Mouse (Mus musculus) forebrain, embryonic 12.5 days (tissue): ENCODE measurements at regions not wholly inside any gene's neighbourhood (a gene's known extent, or its start where the extent isn't known, plus 50 kb on each side); places are given as distances from the start of the nearest gene placed in this dataset.
A peak's percentile ranks its signal among the peaks of the same experiment; 100 is the strongest.

ENCODE experiments used
- ATAC-seq: fragments of 200-750 bp; cut with Nextera tagmentation; 2 replicates; pipeline ENCODE4 v1.8.0; 2017; ENCODE audit warnings: moderate TSS enrichment; ENCODE audit not compliant: low FRiP score
- H3K27ac ChIP-seq: fragments of 300-500 bp; sonication (generic); 2 replicates; pipeline ENCODE4 v1.5.1; 2016; ENCODE audit warnings: mild to moderate bottlenecking
- H3K27me3 ChIP-seq: fragments of 300-500 bp; sonication (generic); 2 replicates; pipeline ENCODE4 v1.6.1; 2016; ENCODE audit warnings: mild to moderate bottlenecking
- H3K36me3 ChIP-seq: fragments of 300-500 bp; sonication (generic); replicated peaks from 2 replicates; pipeline ENCODE4 v1.6.1; 2016; ENCODE audit warnings: mild to moderate bottlenecking
- H3K4me1 ChIP-seq: fragments of 300-500 bp; sonication (generic); 2 replicates; pipeline ENCODE4 v1.6.1; 2016
- H3K4me2 ChIP-seq: fragments of 300-500 bp; sonication (generic); 2 replicates; pipeline ENCODE4 v1.6.1; 2016; ENCODE audit warnings: mild to moderate bottlenecking, moderate library complexity
- H3K4me3 ChIP-seq: fragments of 300-500 bp; sonication (generic); replicated peaks from 2 replicates; pipeline ENCODE4 v1.5.1; 2016; ENCODE audit warnings: mild to moderate bottlenecking
- H3K9ac ChIP-seq: fragments of 300-500 bp; sonication (generic); 2 replicates; pipeline ENCODE4 v1.6.1; 2016; ENCODE audit warnings: mild to moderate bottlenecking
- H3K9me3 ChIP-seq: fragments of 300-500 bp; sonication (generic); 2 replicates; pipeline ENCODE4 v1.6.1; 2016
- WGBS: fragments of 180-500 bp; shearing (Covaris S2); methylation state at CpG from one replicate; pipeline ENCODE4 v1.1.7; 2016; 5-methylcytosine and 5-hydroxymethylcytosine counted together

GRCm38 (mm10) chr12:74477619-74478018 lies 161.4 kb upstream of the Gm11042 start:
- WGBS: 81% methylated on average over 2 of the region's 2 CpGs
- Histone ChIP-seq H3K9me3 (no peaks in the 10 kb centered on the region), H3K4me3 (no peak overlapping the region), H3K4me1 (no peaks in the 10 kb centered on the region), H3K4me2 (no peak overlapping the region), H3K27ac (no peak overlapping the region), H3K36me3 (no peaks in the 10 kb centered on the region), H3K27me3 (no peaks in the 10 kb centered on the region), H3K9ac (no peak overlapping the region)
- ATAC-seq: no peak

GRCm38 (mm10) chr12:74474741-74475140 lies 158.5 kb upstream of the Gm11042 start:
- Histone ChIP-seq H3K4me3 (no peak overlapping the region), H3K9me3 (no peaks in the 10 kb centered on the region), H3K4me2 (no peak overlapping the region), H3K27me3 (no peaks in the 10 kb centered on the region), H3K9ac (no peak overlapping the region), H3K4me1 (no peaks in the 10 kb centered on the region), H3K36me3 (no peaks in the 10 kb centered on the region), H3K27ac (no peak overlapping the region)
- 90% methylated on average over 1 of the region's 1 CpGs for WGBS
- no peak for ATAC-seq

GRCm38 (mm10) chr12:74458521-74458920 lies 142.3 kb upstream of the Gm11042 start:
- Histone ChIP-seq H3K4me1 (peaks cover 7% of the 10 kb centered on the region; the same call in 1 of the 2 replicates), H3K27ac (no peak overlapping the region), H3K4me2 (no peak overlapping the region), H3K27me3 (no peaks in the 10 kb centered on the region), H3K4me3 (no peak overlapping the region), H3K36me3 (no peaks in the 10 kb centered on the region), H3K9me3 (no peaks in the 10 kb centered on the region), H3K9ac (no peak overlapping the region)
- no peak for ATAC-seq
- 45% methylated on average over 4 of the region's 4 CpGs for WGBS

GRCm38 (mm10) chr12:74452375-74453090 lies 136.3 kb upstream of the Gm11042 start:
- Histone ChIP-seq H3K4me2 (no peak overlapping the region), H3K4me3 (no peak overlapping the region), H3K36me3 (no peaks in the 10 kb centered on the region), H3K27me3 (no peaks in the 10 kb centered on the region), H3K9me3 (no peaks in the 10 kb centered on the region), H3K9ac (no peak overlapping the region), H3K4me1 (peaks cover 4% of the 10 kb centered on the region), H3K27ac (0 out of 2 replicates have a peak overlapping the region, but pooled peaks have one; percentile 5)
- ATAC-seq: peak; percentile 61; the same call in 1 of the 2 replicates
- 64% methylated on average over 4 of the region's 4 CpGs for WGBS

- Histone ChIP-seq H3K9me3 (no peaks in the 10 kb centered on the region), H3K4me2 (no peak overlapping the region), H3K4me1 (peaks cover 4% of the 10 kb centered on the region), H3K27ac (no peak overlapping the region), H3K27me3 (no peaks in the 10 kb centered on the region), H3K9ac (no peak overlapping the region), H3K4me3 (no peak overlapping the region), H3K36me3 (no peaks in the 10 kb centered on the region)
- 83% methylated on average over 4 of the region's 4 CpGs for WGBS
- ATAC-seq: no peak
Observed at GRCm38 (mm10) chr12:74448248-74448647, 132.1 kb upstream of the Gm11042 start.

GRCm38 (mm10) chr12:74434874-74435273 lies 118.7 kb upstream of the Gm11042 start:
- H3K9me3 ChIP-seq: no peaks in the 10 kb centered on the region
- WGBS: 83% methylated on average over 4 of the region's 4 CpGs
- no peak for ATAC-seq

GRCm38 (mm10) chr12:74414738-74415137 lies 98.5 kb upstream of the Gm11042 start:
- no peak overlapping the region for H3K9ac ChIP-seq
- no peaks in the 10 kb centered on the region for H3K27me3 ChIP-seq
- no peak overlapping the region for H3K4me3 ChIP-seq
- H3K4me1 ChIP-seq: no peaks in the 10 kb centered on the region
- H3K4me2 ChIP-seq: no peak overlapping the region
- no peaks in the 10 kb centered on the region for H3K9me3 ChIP-seq
- no peaks in the 10 kb centered on the region for H3K36me3 ChIP-seq
- ATAC-seq: no peak
- H3K27ac ChIP-seq: no peak overlapping the region
- 88% methylated on average over 2 of the region's 2 CpGs for WGBS

More at GRCm38 (mm10) chr12:74434874-74435273, 118.7 kb upstream of the Gm11042 start:
- Histone ChIP-seq H3K4me2 (no peak overlapping the region), H3K27me3 (no peaks in the 10 kb centered on the region), H3K9ac (no peak overlapping the region), H3K4me1 (no peaks in the 10 kb centered on the region), H3K27ac (no peak overlapping the region), H3K36me3 (no peaks in the 10 kb centered on the region), H3K4me3 (no peak overlapping the region)

GRCm38 (mm10) chr12:74410511-74410910 lies 94.3 kb upstream of the Gm11042 start:
- Histone ChIP-seq H3K4me2 (no peak overlapping the region), H3K27ac (no peak overlapping the region), H3K9me3 (no peaks in the 10 kb centered on the region), H3K9ac (no peak overlapping the region), H3K27me3 (no peaks in the 10 kb centered on the region), H3K36me3 (no peaks in the 10 kb centered on the region), H3K4me3 (no peak overlapping the region), H3K4me1 (no peaks in the 10 kb centered on the region)
- WGBS: 89% methylated on average over 2 of the region's 2 CpGs
- ATAC-seq: no peak

- 88% methylated on average over 3 of the region's 3 CpGs for WGBS
- H3K4me3 ChIP-seq: no peak overlapping the region
Observed at GRCm38 (mm10) chr12:74407591-74408095, 91.4 kb upstream of the Gm11042 start.

GRCm38 (mm10) chr12:74389811-74390210 lies 73.6 kb upstream of the Gm11042 start:
- no peak overlapping the region for H3K4me2 ChIP-seq
- no peaks in the 10 kb centered on the region for H3K27me3 ChIP-seq
- no peaks in the 10 kb centered on the region for H3K36me3 ChIP-seq
- H3K9me3 ChIP-seq: no peaks in the 10 kb centered on the region
- no peak overlapping the region for H3K27ac ChIP-seq
- no peaks in the 10 kb centered on the region; the same call in 1 of the 2 replicates for H3K4me1 ChIP-seq
- no peak overlapping the region for H3K4me3 ChIP-seq
- no peak for ATAC-seq
- no peak overlapping the region for H3K9ac ChIP-seq
- WGBS: 71% methylated on average over 6 of the region's 6 CpGs

More at GRCm38 (mm10) chr12:74407591-74408095, 91.4 kb upstream of the Gm11042 start:
- Histone ChIP-seq H3K36me3 (no peaks in the 10 kb centered on the region), H3K27me3 (no peaks in the 10 kb centered on the region), H3K27ac (no peak overlapping the region), H3K9me3 (no peaks in the 10 kb centered on the region), H3K9ac (no peak overlapping the region), H3K4me2 (no peak overlapping the region), H3K4me1 (no peaks in the 10 kb centered on the region)
- no peak for ATAC-seq
